Mouse (Mus musculus): Measurements from ENCODE around the gene Mterf2. TPM values are rescaled to one million over a fixed set of nuclear protein-coding genes. Genes with fewer than 3 reads are reported as not detected.

Gene Mterf2
- 10 to 100 TPM; 11.4 to 15.0 TPM for total RNA-seq (2021)
- long read RNA-seq, experiment 1, transcript Mterf2-201 (3 exons, 1,567 nt), result major isoform, 6 of 7 reads
- long read RNA-seq, experiment 1, partial matches to known transcripts, result 1 of 7 reads
- long read RNA-seq, experiment 1, other reads (novel, unspliced or antisense), result 0 of 7 reads
- long read RNA-seq, experiment 2, transcript Mterf2-201 (3 exons, 1,567 nt), result major isoform, 10 of 12 reads
- long read RNA-seq, experiment 2, partial matches to known transcripts, result 1 of 12 reads
- long read RNA-seq, experiment 2, other reads (novel, unspliced or antisense), result 0 of 12 reads

DNA sequence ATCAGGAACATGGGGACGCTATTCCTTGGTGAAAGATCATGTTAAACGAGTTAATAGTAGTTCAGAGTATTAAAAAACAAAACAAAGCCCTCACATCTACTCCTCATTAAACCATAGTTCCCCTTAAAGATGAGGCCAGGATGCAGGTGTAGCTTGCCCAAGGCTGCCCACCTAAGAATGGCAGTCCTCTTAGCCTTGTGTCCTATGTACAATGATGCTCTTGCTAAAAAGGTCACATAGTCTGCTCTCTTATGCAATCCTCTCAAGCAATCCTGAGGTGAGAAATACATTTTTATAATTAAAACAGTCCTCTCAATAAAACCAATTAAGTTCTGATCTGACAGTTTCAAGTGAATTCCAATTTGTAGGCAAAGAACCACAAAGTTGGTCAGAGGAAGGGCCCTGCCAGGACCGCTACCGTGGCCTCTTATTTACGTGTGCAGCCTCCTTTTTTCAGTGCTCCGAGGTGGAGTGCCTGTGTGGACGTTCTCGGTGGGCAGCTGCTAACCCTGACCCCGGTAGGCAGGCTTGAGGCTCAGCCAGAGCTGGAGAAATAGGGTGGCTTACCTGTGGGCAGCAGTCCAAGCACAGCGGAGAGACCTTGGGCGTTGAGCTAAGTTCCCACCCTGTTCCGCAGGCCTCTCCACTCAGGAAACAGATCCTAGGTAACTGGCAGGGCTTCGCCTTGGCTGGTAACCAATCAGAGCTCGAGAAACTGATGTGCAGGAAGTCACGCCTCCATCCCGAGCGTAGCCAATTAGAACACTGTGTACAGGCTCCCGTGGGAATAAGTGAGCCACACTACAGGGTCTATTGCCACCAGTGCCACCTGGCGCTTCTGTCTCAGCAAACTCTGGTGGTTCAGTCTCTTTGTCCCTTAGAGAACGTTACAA, at the start of gene Mterf2:
Gene Mterf2 (minus strand): TSS at position 633 of the 893 bp plus-strand sequence.
- peak; percentile 96 for DNase-seq (ENCODE audit: low spot score)

DNA sequence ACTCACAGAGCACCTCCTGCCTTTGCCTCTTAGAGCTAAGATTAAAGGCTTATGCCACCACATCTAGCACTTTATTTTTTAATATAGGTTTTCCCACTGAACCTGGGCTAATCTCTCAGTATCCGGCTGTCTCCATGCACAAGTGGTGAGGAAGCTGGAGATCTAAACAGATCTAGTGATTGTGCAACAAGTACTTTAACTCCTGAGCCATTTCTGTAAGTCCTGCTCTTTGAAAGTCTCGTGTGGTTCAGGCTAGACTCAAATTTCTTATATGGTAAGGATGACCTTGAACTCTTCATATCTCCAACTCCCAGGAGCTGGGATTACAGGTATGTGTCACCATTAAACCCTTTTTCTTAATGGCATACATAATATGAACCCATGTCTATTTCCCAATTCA, 48.8 kb upstream of the Mterf2 start:
- DNase-seq (ENCODE audit: low spot score), result no peak

DNA sequence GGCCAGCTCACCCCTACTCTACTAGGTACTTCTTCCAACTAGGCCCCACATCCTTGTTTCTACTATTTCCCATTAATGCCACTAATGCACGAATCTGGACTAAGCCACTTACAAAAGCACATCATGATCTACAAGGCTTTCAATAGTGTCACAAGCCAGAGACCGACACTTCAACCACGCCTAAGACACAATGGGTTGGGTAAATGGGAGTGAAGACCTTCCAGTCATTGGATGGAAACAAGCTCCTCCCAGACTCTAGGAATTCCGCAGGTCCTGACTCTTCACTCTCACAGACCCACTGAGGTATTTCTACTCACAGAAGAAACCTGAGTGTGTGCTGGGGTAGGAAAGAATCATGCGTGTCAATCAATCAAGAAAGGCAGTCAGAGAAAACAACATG, 37.5 kb upstream of the Mterf2 start:
- DNase-seq (ENCODE audit: low spot score), result no peak

DNA sequence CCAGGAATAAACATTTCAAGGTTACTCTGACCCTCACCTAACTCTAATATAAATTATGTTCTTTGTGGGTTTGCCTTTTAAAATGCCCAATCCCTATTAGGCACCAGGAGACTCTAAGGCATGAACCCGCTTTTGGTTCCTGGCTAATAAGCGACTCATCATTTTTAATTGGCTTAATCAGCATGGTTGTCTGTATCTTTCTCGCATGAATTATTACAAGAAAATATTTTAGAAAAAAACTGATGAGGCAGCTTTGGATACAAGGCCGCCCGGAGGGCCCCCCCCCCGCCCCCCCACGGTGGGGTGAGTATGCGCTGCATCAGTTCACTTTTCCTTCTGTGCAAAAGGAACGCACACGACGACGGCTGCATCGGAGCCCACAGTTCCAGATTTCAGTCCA, 37.0 kb upstream of the Mterf2 start:
- DNase-seq (ENCODE audit: low spot score), result no peak

DNA sequence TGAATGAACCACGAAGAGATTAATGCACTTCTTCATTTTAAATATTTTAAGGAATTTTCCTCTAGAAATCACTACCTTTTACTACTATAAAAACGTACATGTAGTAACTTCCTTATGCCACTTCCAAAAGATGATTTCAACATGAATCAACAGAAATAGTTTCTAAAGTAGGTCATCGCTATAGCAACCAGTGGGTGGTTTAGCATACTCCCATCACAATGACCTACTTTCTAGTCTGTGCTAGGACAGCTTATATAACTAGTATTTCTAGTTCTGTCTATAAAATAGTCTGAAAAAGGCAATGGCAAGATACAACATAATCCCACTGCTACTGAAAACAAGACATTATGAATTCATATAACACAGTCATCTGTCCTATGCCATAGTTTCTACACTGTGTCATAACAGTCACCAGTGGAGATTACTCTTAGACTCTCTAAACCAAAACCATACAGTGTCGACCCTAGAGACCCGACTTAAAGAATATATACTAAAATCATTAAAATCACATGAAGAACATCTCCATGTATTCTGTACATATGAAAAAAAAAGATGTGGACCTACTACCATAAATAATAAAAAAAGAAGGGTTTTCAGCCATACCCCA, 34.0 kb upstream of the Mterf2 start:
- peak; percentile 69 for DNase-seq (ENCODE audit: low spot score)

DNA sequence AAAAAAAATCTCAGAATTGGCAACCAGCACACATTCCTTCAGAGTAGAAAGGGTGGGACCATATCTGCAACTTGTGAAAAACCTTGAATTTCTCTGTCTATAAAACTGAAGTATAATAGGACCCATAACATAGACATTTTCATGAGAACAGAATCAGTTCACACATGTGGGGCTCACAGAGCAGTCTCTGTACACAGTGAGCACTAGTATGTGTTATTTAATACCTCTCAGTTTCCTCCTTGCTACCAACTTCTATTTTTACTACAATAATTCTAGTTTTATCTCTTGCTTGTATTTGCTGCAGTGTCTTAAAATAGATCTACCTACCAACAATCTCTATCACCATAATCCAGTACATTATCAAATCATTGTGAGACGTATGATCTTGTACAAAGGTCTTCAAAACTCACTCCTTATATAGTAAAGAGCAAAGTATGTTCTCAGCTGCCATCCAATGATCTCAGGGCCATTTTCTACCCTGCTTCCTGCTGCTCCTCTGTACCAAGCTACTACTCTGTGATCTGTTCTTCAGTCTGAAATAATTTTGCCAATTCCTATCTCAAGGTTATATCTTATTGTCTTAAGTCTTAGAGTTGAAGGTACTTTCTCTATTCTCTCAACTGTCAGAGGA, 32.3 kb upstream of the Mterf2 start:
- no peak for DNase-seq (ENCODE audit: low spot score)

DNA sequence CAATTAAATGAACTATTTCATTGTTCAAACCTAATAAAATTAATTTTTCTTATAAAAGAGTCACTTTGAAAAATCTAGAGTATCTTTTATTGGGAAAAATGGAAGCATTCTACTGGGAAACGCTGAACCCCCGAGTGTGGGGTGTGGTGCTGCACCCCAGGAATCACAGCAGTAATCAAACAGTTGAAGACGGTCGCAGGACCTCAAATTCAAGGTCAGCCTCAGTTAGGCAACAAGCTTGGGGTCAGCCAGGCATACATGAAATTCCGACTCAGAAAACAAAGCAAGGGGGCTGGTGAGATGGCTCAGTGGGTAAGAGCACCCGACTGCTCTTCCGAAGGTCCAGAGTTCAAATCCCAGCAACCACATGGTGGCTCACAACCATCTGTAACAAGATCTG, 29.6 kb upstream of the Mterf2 start:
- no peak for DNase-seq (ENCODE audit: low spot score)

DNA sequence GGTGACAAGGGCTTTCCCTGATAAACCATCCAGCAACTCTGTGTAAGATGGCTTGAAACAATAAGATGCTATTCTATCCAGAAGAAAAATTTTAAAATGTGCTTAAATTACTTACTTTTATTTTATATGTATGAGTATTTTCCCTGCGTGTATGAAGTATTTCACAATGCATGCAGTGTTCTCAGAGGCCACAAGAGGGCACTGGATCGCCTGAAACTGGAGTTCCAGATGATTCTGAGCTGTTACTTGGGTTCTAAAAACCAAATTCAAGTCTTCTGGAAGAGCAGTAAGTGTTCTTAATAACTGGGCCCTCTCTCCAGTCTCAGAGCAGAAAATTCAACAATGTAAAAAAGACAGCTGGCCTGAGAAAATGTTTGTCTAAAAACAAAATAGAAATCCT, 26.4 kb upstream of the Mterf2 start:
- peak; percentile 76 for DNase-seq (ENCODE audit: low spot score)

DNA sequence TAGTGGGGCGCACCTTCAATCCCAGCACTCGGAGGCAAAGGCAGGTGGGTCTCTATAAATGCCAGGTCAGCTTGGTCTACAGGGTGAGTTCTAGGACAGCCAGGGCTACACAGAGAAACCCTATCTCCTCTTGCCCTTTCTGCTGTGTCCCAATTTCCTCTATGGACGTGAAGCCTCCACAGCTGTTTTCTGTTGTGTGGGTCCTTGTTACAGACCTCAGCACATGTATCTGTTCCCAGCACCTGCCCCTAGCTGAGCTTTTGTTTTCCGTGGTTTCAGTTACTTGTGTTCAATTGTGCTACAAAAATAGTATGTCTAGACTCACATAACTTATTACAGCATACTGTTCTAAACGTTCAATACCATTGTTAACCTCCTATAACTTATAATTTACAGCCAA, 21.4 kb upstream of the Mterf2 start:
- DNase-seq (ENCODE audit: low spot score), result no peak

DNA sequence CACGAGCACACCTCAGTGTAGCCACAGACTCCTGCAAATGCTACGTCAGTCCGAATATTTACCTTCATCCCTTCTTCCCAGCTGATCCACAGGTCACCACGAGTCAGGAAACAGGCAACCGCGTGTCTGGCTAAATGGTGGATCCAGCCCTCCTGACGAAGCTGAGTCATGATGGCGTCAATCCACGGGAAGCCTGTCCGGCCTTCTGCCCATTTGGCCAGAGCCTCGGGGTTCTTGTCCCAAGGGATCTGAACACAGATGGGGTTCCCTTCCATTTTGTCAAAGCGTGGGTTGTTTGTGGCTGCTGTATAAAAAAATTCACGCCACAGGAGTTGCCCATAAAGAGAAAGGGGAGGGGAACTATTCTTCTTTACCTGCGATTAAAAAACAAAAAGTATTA, 18.5 kb upstream of the Mterf2 start:
- DNase-seq (ENCODE audit: low spot score), result no peak

DNA sequence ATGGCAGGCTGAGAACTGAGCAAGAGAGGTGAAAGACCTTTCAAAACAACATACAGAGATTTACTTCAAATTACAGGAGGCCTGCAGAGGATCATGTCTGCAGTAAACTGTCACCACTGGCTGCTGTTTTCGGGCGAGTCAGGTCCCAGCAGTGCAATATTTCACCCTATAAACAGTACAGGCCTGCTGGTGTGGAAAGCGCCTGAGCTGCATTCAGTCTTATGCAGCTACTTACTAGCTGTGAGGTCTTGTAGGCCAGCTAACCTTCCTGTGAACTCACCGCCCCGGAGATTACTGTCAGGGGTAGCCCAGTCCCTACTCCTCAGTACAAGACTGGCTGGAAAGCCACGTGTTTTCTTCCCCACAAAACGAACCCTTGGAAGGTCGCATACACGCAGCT, 13.6 kb upstream of the Mterf2 start:
- DNase-seq (ENCODE audit: low spot score), result no peak

DNA sequence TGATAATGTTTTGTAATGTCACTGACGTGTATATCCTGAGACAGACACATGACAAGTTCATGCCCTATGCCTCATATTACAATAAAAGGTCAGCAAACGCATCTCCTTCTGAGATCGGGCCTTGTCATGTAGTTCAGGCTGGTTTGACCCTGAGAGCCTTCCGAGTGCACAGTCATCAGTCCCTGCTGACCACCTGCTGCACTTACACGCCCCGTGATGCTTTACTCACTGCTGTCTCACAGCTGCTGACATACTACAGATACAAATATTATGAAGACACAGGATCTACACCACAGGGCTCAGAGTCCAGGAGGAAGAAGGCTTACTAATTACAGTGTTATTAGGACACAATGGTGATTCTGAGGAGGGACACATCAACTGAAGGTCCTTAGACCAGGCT, 8.7 kb upstream of the Mterf2 start:
- DNase-seq (ENCODE audit: low spot score), result no peak

DNA sequence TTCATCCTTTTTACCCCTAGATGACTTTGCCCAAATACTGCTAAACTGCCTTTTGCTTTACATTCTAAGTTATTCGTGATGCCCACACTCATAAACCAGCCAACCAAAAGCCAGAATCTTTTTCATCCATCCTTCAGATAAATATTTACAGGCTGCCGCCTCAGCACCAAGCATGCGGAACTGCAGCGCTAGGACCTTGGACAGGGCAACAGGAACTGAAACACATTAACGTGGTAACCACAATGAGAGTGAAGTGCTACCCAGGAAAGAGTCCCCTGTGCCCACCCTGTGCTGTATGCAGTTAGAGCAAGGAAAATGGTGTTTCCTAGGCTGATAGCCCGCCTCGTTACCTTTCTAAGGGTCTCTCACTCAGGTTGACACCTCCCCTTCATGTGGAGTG, 626 bp upstream of the Mterf2 start:
- DNase-seq (ENCODE audit: low spot score), result peak; percentile 8

DNA sequence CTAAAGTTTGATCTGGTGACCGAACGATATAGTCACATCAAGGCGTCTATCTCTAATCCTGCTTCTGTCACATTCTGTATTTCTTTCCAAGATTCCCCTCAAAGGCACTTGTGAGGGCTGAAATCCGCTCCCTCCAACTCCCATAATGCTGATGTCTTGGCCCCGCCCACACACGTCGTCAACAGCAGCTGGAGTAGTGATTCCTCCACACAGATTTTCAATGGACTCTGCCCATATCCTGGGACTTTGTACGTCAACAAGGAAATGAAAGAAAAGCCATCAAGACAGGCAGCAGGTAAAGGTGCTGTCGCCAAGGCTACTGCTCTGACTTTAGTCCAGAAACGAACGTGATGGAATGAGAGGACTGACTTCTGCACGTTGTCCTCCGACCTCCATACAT, 2.6 kb downstream of the Mterf2 start:
- DNase-seq (ENCODE audit: low spot score), result no peak

DNA sequence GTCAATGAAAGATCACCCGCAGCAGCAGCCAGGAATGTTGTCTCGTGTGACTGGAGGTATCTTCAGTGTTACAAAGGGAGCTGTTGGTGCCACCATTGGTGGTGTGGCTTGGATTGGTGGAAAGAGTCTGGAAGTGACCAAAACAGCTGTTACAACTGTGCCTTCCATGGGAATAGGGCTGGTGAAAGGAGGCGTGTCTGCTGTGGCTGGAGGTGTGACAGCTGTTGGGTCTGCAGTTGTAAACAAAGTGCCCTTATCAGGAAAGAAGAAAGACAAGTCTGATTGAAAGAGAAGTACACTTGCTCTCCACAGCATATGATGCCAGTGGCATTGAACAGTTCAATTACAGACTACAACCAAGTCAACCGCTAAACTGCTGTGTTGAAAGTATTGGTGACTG, 13.4 kb downstream of the Mterf2 start:
- no peak for DNase-seq (ENCODE audit: low spot score)

DNA sequence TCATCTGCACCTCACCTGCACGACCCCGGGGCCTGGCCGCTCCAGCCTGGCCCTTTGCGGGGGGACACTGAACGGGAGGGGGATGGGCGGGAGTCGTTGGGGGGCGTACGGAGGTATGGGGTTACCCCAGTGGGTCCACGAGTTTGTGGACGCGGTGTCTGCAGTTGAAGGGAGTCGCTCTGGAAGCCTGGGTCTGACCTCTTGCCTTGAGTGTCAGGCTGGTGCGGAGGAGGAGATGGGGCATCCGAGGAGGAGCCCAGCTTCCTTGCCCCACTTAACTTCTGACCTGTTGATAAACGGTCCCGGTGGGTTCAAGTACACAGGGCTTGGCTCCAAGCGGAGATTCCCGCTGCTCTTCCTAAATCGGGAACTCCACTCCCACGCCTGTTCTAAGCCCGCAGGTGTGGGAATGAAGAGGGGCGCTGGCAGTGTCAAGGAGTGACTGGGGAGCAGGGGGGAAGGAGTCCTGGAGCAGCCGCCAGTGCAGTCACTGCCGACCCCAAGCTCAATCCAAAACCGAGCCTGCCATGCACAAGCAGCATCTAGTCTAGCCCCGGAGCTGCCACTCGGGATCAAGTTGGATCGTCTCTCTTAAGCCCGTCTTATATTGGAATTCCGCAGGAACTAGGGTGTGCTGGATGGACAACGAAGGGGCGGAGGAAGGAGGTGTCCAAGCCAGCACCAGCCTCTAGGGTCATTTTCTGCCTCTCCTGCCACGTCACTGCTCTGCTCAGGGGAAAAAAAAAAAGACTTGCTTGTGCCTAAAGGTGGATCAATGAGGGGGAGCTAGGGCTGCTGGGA, 24.5 kb downstream of the Mterf2 start:
- DNase-seq (ENCODE audit: low spot score), result peak; percentile 9

DNA sequence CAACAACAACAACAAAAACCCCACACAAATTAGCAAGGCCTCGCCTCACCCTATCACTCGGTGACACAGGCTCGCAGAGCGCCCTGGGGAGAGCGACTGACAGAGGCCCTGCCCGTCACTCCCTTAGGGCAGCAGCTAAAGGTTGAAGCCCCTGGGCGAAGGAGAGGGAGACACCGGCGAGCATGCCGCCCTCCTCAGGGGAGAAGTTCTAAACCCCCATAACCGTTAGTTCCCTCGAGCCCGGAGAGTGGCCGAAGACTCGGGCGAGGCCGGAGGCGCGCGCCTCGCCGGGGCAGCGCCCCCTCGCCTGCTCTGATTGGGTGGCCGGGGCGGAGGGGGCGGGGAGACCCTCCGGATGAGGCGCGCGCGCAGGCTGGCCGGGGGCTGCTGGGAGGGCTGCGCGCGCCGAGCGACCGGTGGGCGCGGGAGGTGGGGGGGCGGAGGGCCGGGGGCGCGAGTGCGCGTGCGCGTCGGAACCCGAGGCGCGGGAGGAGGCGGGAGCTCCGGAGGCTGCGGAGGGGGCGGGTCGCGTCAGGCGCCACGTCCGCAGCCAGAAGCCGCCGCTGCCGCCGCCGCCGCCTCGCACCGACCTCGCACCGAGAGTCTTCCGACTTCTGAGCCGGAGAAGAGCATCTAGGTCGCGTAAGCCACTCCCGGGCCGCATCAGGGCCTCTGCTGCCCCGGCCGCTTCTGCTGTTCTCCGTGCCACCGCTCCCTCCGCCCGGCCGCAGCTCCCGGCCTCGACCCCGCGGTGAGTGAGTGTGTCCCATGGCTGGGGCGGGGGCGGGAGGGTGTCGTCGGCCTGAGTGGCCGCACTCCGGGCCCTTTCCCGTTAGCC, 25.4 kb downstream of the Mterf2 start, which contains the start of the genes Fhl4 and Tmem263:
Gene Fhl4 (minus strand): TSS at position 249 of the 838 bp plus-strand sequence.
Gene Tmem263 (plus strand): TSS at position 381 of the 838 bp plus-strand sequence.
- DNase-seq (ENCODE audit: low spot score), result peak; percentile 70

DNA sequence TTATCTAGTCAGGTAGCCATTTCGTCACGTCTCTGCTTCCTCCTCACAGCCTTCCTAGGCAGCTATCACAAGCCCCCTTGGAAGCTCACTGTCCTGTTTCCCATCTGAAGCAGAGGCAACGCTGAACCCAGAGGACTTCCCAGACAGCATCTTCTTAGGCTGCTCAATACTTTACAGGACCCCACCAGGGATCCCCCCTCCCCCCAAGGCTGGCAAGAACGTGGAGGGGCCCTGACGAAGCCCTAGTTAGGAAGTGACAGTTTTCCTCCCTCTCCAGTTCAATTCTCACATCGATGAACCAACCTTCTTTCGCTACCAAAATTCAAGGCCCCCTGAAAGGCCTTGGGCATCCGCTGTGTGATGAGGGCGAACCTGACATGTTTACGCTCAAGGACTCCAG, 26.0 kb downstream of the Mterf2 start:
- DNase-seq (ENCODE audit: low spot score), result no peak

DNA sequence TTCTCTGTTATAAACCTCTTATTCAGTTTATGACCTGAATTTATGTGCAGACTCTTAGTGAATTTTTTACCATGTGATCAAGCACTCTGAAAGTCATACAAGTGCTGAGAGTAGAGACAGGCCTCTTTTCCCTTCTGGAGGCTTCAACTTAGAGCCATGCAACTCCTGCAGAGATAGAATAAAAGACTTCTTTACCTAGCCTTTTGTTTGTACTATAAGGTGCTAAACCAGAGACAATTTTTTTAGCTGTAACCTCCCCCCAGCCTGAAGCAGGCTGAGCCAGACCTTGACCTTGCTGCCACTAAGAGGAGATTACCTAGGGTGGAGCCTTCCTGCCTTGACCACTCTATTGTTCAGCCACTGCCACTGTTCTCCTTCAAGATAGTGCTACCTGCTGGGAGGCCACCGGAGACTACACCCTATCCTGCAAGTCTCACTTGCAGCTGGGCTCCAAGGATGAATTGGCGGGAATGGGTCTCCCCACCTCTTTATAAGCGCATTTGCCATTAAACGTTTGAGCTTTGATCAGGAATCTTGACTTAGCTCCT, 56.1 kb downstream of the Mterf2 start:
- no peak for DNase-seq (ENCODE audit: low spot score)
